Mouse (Mus musculus) kidney, postnatal 10 days (tissue): ENCODE measurements at regions not wholly inside any gene's neighbourhood (a gene's known extent, or its start where the extent isn't known, plus 50 kb on each side); places are given as distances from the start of the nearest gene placed in this dataset.
A peak's percentile ranks its signal among the peaks of the same experiment; 100 is the strongest.

ENCODE experiments used
- DNase-seq: peaks from one replicate; pipeline ENCODE4 v3.0.0; 2021; ENCODE audit warnings: mixed read lengths

- peak; percentile 1 for DNase-seq
Observed at GRCm38 (mm10) chr1:190639846-190640245, 271.7 kb downstream of the Rps6kc1 start.

DNA sequence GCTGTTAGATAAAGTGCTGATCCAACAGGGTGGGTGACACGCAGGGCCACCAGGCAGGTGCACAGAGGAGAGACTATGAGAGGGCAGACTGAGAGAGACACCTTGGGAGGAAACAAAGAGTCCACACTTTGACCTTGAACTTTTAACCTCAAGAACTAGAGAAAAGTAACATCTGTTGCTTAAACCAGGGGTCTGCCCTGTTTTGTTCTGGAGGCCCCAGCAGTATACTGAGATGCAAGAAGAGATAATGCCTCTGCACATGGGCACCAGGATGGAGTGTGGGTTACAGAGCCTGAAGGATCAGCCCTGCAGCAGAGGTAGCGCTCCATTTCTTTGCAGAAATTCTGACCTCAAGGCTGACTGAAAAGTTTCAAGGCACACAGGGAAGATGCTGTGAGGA lies 276.6 kb downstream of the Rps6kc1 start:
- DNase-seq = no peak

DNA sequence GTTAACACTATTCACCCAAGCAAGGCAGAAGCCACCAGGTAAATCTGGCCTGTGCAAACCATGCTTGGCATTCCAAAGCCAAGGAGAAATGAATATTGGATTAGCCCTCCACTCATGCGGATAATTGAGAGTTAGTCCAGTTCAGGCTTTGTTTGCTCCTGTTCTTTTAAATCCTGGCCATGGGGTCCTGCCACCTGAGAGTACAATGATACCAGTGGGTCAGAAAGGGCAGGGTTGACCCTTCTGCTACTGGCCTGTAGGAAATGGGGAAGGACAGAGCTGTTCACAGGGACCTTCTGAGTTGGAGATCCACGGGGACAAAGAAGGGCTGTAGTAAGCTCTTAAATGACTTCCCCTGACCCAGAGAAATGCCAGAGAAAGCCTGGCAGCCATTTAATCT lies 279.9 kb downstream of the Rps6kc1 start:
- peak; percentile 1 for DNase-seq

DNA sequence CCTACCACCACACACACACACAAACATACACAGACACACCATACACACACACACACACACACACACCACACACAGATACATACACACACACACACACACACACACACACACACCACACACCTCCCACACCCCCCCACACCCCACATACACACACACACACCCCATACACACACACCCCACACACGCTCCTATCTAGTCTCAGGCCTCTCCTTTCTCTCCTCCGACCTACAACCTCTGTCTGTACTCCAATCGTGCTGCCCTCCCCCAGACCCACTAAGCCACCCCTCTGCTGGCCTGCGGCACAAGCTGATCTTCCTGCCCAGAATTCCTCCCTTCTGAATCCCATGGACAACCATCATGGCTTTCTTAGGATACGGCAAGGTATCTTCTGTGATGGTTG lies 281.4 kb downstream of the Rps6kc1 start:
- DNase-seq = no peak

DNA sequence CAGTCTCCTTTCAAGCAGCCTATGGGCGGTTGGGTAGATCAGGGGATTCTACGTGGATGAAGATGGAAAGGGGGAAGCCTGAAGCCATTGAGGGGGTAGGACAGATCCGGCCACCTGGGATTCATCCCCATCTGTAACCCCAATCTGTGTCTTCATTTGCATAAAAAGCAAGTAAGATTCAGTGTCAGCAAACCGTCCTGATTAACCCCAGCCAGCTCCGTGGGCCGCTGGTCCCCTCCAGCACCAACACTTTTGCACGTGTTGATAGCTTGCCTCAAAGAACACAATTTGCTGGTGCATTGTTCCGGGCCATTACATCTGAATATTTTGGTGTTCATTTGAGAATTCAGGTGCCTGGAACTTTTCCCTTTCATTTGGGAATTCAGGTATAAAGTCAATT lies 287.7 kb downstream of the Rps6kc1 start:
- DNase-seq = peak; percentile 0

- no peak for DNase-seq
Observed at GRCm38 (mm10) chr1:190600425-190600824, 311.1 kb downstream of the Rps6kc1 start.

DNA sequence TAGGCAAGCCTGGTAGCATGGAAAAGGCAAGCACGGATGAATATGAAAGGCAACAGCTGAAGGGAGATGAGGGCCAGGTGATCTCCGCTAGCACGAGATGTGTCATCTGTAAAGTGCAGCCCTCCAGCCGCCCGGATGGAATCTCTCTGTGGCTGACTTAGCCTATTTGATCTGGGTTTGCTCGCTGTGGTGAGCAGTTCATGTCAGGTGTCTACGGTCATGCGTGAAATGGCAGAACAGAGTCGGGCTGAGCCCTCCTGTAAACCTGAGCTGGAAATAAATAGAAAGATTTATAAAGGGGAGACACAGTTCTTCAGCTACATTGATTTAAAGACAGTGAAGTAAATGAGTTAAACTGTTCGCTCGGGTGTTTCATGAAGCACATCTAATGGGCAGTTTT lies 311.9 kb downstream of the Rps6kc1 start:
- DNase-seq = no peak

DNA sequence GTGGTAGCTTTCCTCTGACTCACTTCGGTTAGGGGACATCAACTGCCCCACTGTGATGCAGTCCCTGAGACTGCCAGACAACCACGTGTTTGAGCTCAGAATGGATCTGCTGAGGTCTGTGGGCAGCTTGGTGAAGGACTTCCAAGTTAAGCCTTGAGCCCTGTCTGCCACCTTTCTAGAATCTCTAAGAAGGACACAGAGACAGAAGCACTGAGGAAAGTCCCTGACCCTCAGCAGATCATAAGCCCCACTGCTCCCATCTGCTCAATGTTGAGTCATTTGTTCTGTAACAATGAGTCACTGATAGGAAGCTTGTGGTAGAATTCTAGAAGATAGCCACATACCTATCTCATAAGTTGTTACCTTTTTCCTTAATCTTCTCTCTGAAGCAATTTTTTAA lies 315.4 kb downstream of the Rps6kc1 start:
- DNase-seq = no peak

- no peak for DNase-seq
Observed at GRCm38 (mm10) chr1:190591621-190592020, 319.9 kb downstream of the Rps6kc1 start.

- no peak for DNase-seq
Observed at GRCm38 (mm10) chr1:190589586-190589985, 322.0 kb downstream of the Rps6kc1 start.

DNA sequence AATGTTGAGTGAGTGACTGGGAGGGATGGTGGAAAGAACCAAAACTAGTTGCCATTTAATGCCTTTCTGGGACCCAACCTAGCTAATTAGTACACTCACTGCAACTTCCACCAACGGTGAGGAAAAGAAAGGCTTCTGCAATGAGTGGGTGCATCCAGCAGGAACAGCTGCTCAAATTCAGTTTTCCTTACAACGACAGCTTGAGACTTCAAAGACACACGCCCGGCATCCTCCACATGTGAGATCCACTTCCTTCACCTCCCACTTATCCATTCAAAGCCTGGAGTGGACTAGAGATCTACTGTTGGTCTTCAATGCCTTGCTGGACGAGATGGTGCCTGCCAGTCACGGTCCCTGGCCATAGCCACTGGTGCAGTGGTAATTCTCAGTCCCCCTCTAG lies 328.3 kb downstream of the Rps6kc1 start:
- no peak for DNase-seq

DNA sequence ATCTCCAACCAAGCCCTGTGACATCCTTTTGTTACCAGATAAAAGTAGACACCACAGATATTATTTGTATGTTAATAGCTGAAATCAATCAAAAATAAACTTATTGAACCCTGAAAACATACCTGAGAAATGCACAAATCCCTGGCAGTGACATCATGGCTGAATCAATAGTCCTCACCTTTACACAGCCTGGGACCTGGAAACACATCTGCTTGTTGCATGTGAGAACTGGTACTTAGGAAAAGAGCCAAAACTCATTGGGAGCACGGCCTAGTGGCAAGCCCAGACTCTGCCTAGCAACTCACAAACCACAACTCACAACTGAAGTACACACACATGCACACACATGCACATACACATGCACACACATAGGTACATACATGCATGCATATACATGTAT lies 330.9 kb downstream of the Rps6kc1 start:
- no peak for DNase-seq

DNA sequence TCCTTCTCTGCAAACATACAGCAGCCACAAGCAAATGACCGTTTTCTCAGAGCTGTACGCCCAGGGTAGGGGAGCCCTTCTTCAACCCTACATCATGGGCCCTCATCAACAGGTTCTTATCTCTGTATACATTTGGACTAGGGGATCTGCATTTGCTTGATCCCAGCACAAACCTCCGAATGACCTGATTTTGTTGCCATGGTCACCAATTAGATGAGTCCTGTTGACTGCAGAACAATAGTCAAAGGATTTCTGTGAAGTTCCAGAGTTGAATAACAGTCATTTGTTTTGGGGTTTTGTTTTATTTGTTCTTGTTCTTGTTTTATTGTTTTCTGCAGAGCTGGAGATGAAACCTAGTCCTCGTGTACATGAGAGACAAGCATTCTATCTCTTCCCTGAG lies 340.6 kb downstream of the Rps6kc1 start:
- no peak for DNase-seq

DNA sequence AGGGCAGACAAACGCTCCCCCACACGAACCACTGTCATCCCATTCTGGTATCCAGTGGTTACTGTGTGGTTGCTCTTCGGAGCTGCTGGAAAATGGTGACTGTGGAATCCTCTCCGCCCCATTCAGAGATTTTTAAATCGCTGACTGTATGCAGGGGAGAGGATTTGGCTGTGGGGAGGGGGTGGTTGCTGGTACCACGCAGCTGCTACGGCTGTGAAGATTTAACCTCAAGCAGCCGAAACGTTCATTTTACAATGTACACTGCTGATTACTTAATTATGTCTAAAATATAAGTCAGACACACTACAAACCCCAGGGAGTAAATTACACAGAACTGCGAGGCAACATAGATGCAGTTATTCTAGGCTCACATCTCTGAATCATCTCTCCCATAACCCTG lies 341.0 kb downstream of the Rps6kc1 start:
- no peak for DNase-seq

DNA sequence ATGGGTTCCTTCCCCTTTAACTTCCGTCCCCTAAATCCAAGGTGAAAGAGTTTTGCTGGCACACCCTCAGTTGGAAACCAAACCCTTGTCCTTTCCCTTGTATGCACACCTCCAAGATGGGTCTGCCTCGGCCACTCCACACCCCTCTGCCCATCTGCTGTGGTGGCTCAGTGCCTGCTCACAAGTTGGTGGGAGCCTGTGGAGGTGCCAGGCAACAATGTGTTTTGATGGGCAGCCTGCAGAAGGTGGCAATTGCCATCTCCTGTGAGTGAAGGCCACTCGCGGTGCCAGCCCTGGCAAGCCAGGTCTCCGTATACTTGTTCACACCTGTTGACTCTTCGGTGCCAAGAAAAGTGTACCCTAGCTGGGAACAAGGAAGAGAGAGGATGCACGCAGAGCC lies 344.8 kb downstream of the Rps6kc1 start:
- no peak for DNase-seq

DNA sequence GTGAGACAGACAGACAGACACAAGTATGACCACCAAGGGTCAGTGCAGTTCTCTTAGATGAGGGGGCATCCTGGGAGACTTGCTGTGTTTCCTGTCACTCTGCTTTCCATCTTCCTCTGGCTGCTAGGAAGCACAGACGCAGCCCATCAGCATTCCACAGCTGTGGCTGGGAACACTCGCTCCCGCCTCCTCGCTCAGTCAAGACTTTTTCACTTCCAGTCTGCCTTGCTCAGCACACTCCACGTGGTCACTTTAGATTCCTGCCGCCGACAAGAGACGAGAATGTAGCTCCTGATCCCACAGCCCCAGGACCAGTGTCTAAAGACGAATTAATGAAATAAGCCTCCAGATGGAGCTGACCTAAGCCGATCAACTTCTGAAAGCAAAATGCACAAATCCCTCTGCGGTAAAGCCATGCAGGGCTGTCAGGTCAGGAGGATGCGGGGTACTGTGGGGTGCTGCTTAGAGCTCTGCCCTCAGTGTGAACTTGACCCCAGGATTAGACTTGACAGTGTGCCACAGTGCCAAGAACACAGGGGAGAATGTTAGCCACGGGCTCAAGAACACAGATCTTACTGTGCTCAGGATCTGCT lies 348.6 kb downstream of the Rps6kc1 start:
- peak; percentile 42 for DNase-seq

- no peak for DNase-seq
Observed at GRCm38 (mm10) chr1:190560086-190560485, 351.5 kb downstream of the Rps6kc1 start.

GRCm38 (mm10) chr1:190541892-190542291 lies 369.7 kb downstream of the Rps6kc1 start:
- no peak for DNase-seq

- DNase-seq = no peak
Observed at GRCm38 (mm10) chr1:190532879-190533676, 362.6 kb upstream of the Prox1 start.

GRCm38 (mm10) chr1:190531224-190531623 lies 360.7 kb upstream of the Prox1 start:
- DNase-seq = no peak

- no peak for DNase-seq
Observed at GRCm38 (mm10) chr1:190530079-190530478, 359.6 kb upstream of the Prox1 start.

- no peak for DNase-seq
Observed at GRCm38 (mm10) chr1:190527545-190528137, 357.1 kb upstream of the Prox1 start.

DNA sequence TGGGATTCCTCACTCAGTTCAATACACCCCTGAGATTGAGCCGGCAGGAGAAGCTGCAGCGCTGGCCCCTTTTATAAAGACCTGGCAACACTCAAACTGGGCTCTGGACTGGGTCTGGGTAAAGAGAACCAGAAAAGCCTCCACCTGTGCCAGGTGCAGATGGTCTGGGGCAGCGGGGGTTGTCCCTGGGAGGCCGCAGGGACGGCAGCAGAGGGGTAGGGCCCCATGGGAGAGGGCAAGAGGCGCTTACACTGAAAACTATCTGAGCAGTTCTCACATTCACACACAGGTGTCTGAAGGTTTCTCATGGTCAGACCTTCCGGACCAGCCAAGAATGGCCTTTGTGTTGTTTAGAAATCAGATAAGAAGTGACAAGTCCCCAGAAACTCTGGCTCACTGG lies 356.1 kb upstream of the Prox1 start:
- no peak for DNase-seq

DNA sequence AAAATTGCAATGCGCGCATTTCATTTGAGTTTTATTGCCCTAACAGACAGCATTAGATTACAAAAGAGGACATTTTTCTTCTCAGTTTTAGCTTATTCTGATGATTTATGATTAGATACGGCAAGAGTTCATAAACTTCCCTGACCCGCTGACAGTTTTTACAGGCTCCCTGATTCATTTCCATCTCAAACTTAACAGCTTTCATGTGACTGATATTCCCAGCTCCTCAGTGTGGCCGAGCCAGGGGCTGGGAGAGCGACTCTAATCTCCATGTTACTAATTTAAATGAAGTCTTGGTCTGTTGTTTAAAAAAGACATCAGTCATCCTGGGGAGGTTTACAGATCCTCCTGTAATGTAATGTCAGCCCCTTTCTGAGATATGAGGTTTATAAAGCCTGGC lies 355.5 kb upstream of the Prox1 start:
- DNase-seq = peak; percentile 21
